Mouse (Mus musculus) liver, embryonic 14.5 days (tissue): ENCODE measurements around the gene Prdm2. TPM values are rescaled to one million over a fixed set of nuclear protein-coding genes. Genes with fewer than 3 reads are reported as not detected.

Source experiments
- ATAC-seq: fragments of 200-750 bp; cut with Nextera tagmentation; 2 replicates; pipeline ENCODE4 v1.8.0; 2017; ENCODE audit warnings: moderate number of reproducible peaks, mild to moderate bottlenecking, moderate library complexity; ENCODE audit not compliant: insufficient read depth
- DNase-seq, 3 experiments: peaks; one replicate each; pipeline ENCODE4 v3.0.0-alpha.2; 2012 to 2013; ENCODE audit warnings: low read depth in 3 of 3, low spot score in 3 of 3
- H3K27ac ChIP-seq: fragments of 300-500 bp; sonication (generic); 2 replicates; pipeline ENCODE4 v1.5.1; 2014; ENCODE audit warnings: moderate library complexity, mild to moderate bottlenecking, control low read depth, inconsistent platforms
- H3K27me3 ChIP-seq: fragments of 300-500 bp; sonication (generic); 2 replicates; pipeline ENCODE4 v1.6.1; 2014; ENCODE audit warnings: mild to moderate bottlenecking, low read length, moderate library complexity; ENCODE audit not compliant: control insufficient read depth, insufficient read depth
- H3K36me3 ChIP-seq: fragments of 300-500 bp; sonication (generic); replicated peaks from 2 replicates; pipeline ENCODE4 v1.6.1; 2014; ENCODE audit warnings: low read depth; ENCODE audit not compliant: control insufficient read depth, insufficient read depth
- H3K4me1 ChIP-seq, 2 experiments: fragments of 200-500 bp in 1 of 2; fragments of 300-500 bp in 1 of 2; sonication (generic) in 1 of 2; replicated peaks; 2 replicates each; pipeline ENCODE4 v1.6.1; 2012 to 2014; ENCODE audit warnings: antibody characterized with exemption in 1 of 2, inconsistent platforms in 1 of 2, low read length in 1 of 2; ENCODE audit not compliant: control insufficient read depth in 2 of 2, insufficient read depth in 2 of 2
- H3K4me2 ChIP-seq: fragments of 300-500 bp; sonication (generic); 2 replicates; pipeline ENCODE4 v1.6.1; 2014; ENCODE audit warnings: low read depth, mild to moderate bottlenecking, control low read depth, moderate library complexity
- H3K4me3 ChIP-seq, 2 experiments: fragments of 200-500 bp in 1 of 2; fragments of 300-500 bp in 1 of 2; sonication (generic) in 1 of 2; 2 replicates each; pipeline ENCODE4 v1.5.1; 2012 to 2014; ENCODE audit warnings: low read depth in 2 of 2, low read length in 2 of 2, mild to moderate bottlenecking in 2 of 2, control low read depth in 1 of 2, inconsistent platforms in 1 of 2, moderate library complexity in 1 of 2; ENCODE audit not compliant: insufficient read depth in 1 of 2
- H3K9ac ChIP-seq: fragments of 300-500 bp; sonication (generic); replicated peaks from 2 replicates; pipeline ENCODE4 v1.6.1; 2014; ENCODE audit warnings: mild to moderate bottlenecking, control low read depth, moderate library complexity
- H3K9me3 ChIP-seq: fragments of 300-500 bp; sonication (generic); 2 replicates; pipeline ENCODE4 v1.6.1; 2016; ENCODE audit warnings: low read length, mixed read lengths; ENCODE audit not compliant: control insufficient read depth
- CTCF ChIP-seq: IDR thresholded peaks from 2 replicates; pipeline ENCODE4 v1.5.1; 2016; ENCODE audit warnings: antibody characterized with exemption, low read depth, control low read depth
- EP300 ChIP-seq: IDR thresholded peaks from 2 replicates; pipeline ENCODE4 v1.6.1; 2016; ENCODE audit warnings: antibody characterized with exemption, low read depth
- WGBS: fragments of 180-500 bp; shearing (Covaris S2); extraction: QIAGEN DNeasy Blood & Tissue Kit; methylation state at CpG from one replicate; pipeline ENCODE4 v1.1.7; 2014; ENCODE audit not compliant: insufficient replicate concordance; 5-methylcytosine and 5-hydroxymethylcytosine counted together
- polyA plus RNA-seq, 2 experiments: library from polyadenylated mRNA; depleted of rRNA in 1 of 2; stranded (reverse) in 1 of 2; unstranded in 1 of 2; fragments of >200 nt; fragmentation: Nextera tagmentation in 1 of 2; extraction: Ambion mirVana in 1 of 2; gene quantifications; 2 replicates each; pipeline versions ENCODE4 v1.2.1 to v1.2.3; 2012 to 2014

The Prdm2 gene
- polyA plus RNA-seq, 2 experiments: 2.7 to 3.6 TPM

- no peak for ATAC-seq
- DNase-seq: peak in 1 of 3 experiments; percentile 7
- no peaks in the 10 kb centered on the region for H3K36me3 ChIP-seq
- no peak for TF ChIP-seq EP300
- TF ChIP-seq CTCF: peak; percentile 71
- no peaks in the 10 kb centered on the region for H3K27me3 ChIP-seq
- H3K27ac ChIP-seq: no peak overlapping the region
- H3K9ac ChIP-seq: no peak overlapping the region
- no peaks in the 10 kb centered on the region for H3K9me3 ChIP-seq
- no peak overlapping the region for H3K4me3 ChIP-seq
- 75% methylated on average over 1 of the region's 1 CpGs for WGBS
- peaks cover 0 to 10% of the 10 kb centered on the region in 2 experiments; a peak in 3 of 4 replicates for H3K4me1 ChIP-seq
- H3K4me2 ChIP-seq: no peak overlapping the region
Measured at GRCm38 (mm10) chr4:143151267-143151666, 61.5 kb downstream of the Prdm2 start.

DNA sequence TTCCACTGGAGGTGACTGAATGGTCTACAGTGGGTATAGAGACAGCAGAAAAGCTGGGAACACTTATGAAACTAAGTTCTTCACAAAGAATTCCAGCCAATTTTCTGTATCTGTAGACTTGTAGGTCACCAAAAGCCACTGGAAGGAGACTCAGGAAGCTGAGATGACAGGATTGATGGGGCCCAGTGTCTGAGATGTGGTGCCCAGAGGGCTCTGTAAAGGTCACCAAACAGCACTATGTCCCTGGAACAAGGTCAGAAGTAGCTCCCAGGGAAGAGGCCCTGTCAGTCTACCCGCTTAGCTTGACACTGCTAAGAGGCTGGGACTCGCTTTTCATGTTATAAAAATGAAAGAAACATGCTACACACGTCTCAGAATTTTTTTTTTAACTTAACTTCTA, 65.1 kb downstream of the Prdm2 start:
- Histone ChIP-seq H3K4me1 (peaks cover 0 to 22% of the 10 kb centered on the region in 2 experiments; a peak in 3 of 4 replicates), H3K4me2 (no peak overlapping the region), H3K27ac (no peak overlapping the region), H3K36me3 (no peaks in the 10 kb centered on the region), H3K27me3 (no peaks in the 10 kb centered on the region), H3K4me3 (no peak overlapping the region), H3K9me3 (no peaks in the 10 kb centered on the region), H3K9ac (no peak overlapping the region)
- ATAC-seq: no peak
- 66% methylated on average over 3 of the region's 3 CpGs for WGBS
- TF ChIP-seq EP300: no peak
- no peak for TF ChIP-seq CTCF
- DNase-seq: no peak

DNA sequence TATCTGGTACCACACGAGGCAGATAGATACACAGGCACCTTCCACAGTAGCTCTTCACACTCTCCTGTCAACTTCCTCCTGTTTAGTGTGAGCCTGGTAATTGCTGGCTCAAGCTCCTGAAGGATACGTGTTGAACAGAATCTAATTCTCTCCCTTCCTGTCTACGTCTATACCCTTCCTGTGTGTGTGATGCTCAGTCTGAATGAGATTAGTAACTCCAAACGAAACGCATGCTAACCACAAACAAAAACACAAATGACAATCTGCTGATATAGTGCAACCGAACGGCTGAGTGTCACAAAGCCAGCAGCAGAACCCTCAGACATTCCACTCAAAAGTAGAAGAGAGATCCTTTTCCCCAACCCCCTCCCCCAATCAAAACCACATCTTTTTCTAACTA, 69.2 kb downstream of the Prdm2 start:
- 8% methylated on average over 7 of the region's 7 CpGs for WGBS
- no peak overlapping the region for H3K27ac ChIP-seq
- H3K36me3 ChIP-seq: peaks cover 2% of the 10 kb centered on the region; the same call in 1 of the 2 replicates
- DNase-seq: no peak
- H3K4me1 ChIP-seq: peaks cover 0 to 22% of the 10 kb centered on the region in 2 experiments; a peak in 3 of 4 replicates
- H3K4me2 ChIP-seq: no peak overlapping the region
- no peak overlapping the region for H3K9ac ChIP-seq
- H3K4me3 ChIP-seq: no peak overlapping the region
- TF ChIP-seq CTCF: no peak
- TF ChIP-seq EP300: no peak
- no peak; the same call in 1 of the 2 replicates for ATAC-seq
- H3K27me3 ChIP-seq: no peaks in the 10 kb centered on the region
- no peaks in the 10 kb centered on the region for H3K9me3 ChIP-seq

DNA sequence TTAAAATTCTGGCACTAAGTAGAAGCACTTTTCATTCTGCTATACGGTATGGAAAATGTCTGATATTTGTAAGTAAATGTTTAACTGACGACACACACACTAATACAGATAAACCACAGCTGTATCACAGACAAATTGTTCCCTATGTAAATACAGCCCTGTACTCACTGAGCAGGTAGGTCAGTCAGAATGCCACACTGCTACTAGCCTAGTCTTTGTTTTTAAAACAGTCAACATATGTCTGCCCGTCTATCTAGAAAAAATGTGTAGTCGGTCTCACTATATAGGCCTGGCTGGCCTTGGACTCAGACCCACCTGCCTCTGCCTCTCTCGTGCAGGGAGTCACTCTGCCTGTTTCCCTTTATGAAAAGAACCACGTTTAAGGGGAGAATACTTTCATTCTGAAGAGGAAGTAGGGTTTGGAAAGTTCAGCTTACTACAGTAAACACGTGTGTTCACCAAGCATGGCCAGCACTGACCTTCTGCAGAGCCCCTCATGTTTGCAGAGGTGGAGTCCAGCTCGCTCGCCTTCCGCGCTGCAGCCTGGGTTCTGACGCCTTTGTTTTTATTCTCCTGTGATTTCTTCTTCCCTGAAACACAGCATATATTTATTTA, 71.0 kb downstream of the Prdm2 start:
- TF ChIP-seq EP300 (no peak), CTCF (no peak)
- ATAC-seq: peak; percentile 50; the same call in 1 of the 2 replicates
- no peaks in the 10 kb centered on the region for H3K27me3 ChIP-seq
- H3K9me3 ChIP-seq: no peaks in the 10 kb centered on the region
- no peak for DNase-seq
- no peak overlapping the region for H3K4me3 ChIP-seq
- H3K4me1 ChIP-seq: peaks cover 0 to 17% of the 10 kb centered on the region in 2 experiments; a peak in 3 of 4 replicates
- no peak overlapping the region for H3K4me2 ChIP-seq
- WGBS: 57% methylated on average over 12 of the region's 12 CpGs
- no peak overlapping the region for H3K27ac ChIP-seq
- H3K9ac ChIP-seq: no peak overlapping the region
- H3K36me3 ChIP-seq: peaks cover 2% of the 10 kb centered on the region; the same call in 1 of the 2 replicates

DNA sequence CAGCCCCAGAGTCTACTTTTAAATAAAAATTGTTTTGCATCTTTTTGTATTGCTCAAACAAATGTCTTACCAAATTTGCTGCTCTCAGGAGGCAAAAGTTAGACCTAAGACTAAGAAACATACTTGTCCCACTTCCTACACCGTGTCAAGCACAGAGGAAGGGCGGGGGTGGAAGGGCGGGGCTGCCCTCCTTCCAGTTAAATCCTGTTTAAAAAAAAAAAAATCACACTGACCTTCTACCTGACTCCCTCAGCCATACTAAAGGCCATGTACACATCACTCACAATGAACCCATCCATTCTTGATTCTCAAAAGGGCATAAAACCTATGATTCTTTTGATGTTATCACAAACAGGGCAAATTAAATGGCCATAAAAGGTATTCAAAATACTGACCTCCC, 71.9 kb downstream of the Prdm2 start:
- H3K4me1 ChIP-seq: peaks cover 0 to 13% of the 10 kb centered on the region in 2 experiments; a peak in 3 of 4 replicates
- no peaks in the 10 kb centered on the region for H3K9me3 ChIP-seq
- TF ChIP-seq EP300 (no peak), CTCF (no peak)
- WGBS: 58% methylated on average over 3 of the region's 3 CpGs
- no peaks in the 10 kb centered on the region for H3K27me3 ChIP-seq
- no peak for DNase-seq
- H3K27ac ChIP-seq: no peak overlapping the region
- H3K36me3 ChIP-seq: peaks cover 2% of the 10 kb centered on the region; the same call in 1 of the 2 replicates
- no peak overlapping the region for H3K4me2 ChIP-seq
- no peak overlapping the region for H3K9ac ChIP-seq
- H3K4me3 ChIP-seq: no peak overlapping the region
- no peak for ATAC-seq
